Mouse (Mus musculus) mouse embryonic stem cell (cell line): ENCODE measurements at regions not wholly inside any gene's neighbourhood (a gene's known extent, or its start where the extent isn't known, plus 50 kb on each side); places are given as distances from the start of the nearest gene placed in this dataset.

Experiments
- in situ Hi-C, 2 experiments: fragments of 300-500 bp; cut with MboI; formaldehyde crosslinking; loops; 1 replicate in 1 of 2; 3 replicates in 1 of 2; pipeline ENCODE4 v1.14.3; 2019 to 2020; ENCODE audit warnings: low sequenced_read_pairs in 2 of 2, low pct_unique_long_range_greater_than_20kb in 1 of 2, mixed read lengths in 1 of 2; ENCODE audit not compliant: unreplicated experiment in 1 of 2

DNA sequence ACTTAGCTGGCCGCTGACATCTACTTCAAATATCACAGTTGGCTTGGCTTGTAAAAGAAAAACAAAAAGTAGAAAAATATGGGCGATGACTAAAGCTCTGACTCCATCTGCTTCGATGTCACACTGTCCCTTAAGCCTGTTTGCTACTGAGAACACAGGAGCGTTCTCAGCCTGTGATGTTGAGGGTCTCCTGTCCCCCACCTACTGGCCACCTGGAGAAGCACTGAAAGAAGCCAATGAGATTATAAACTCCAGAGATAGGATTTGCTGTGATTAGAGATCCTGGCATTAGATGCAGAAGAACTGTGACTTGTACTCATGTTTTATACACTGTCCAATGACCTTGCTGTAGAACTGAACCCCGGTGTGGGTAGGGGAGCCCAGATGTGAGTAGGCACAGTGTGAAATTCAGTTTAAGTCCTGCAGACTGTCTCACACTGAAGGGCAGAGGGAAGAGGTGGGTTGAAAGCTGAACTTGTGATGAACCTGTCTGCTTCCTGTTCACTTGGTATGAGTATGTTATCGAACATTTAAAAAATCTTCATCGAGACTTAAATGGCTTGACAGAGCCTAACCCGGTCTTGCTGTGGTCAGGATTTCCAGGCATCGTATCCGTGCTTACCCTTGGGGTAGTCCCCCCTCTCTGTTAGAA is 63.7 kb upstream of the 1700020N01Rik start:
- in situ Hi-C loops = no loop called here

DNA sequence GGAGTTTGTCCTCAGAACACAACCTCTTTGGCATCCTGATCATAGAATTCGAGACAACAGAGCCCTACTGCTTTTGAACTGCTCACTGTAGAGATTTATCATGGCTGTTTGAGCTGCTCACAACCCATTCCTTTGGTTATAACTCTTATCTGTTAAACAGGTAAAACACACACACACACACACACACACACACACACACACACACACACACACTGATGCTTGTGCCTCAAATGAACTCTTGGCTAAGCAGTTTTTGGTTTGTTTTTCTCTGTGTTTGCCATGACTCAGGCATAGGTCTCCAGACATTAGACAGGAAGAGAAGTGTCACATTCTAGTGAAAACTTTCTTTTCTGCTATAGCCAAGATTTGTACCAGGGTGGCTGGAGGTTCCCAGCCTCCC is 60.8 kb upstream of the 1700020N01Rik start:
- in situ Hi-C loops = no loop called here

DNA sequence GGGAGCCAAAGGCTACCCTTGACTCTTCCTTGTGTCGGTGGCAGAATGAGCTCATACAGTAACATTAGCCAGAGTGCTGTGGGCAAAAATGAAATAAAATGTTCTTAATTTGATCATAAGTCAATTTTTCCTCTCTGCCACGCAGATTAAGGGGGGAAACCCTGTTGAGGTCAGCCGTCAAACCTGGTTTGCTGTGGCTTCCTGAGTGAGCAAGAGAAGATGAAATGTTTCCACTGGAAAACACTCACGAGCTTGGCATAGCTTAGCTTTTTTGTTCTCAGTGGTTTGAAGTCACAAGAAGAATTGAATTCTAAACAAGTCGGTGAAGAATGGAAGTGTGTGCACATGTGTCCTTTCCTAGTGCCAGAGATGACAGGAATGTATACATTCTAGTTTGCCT is 57.3 kb upstream of the 1700020N01Rik start:
- in situ Hi-C loops = no loop called here

DNA sequence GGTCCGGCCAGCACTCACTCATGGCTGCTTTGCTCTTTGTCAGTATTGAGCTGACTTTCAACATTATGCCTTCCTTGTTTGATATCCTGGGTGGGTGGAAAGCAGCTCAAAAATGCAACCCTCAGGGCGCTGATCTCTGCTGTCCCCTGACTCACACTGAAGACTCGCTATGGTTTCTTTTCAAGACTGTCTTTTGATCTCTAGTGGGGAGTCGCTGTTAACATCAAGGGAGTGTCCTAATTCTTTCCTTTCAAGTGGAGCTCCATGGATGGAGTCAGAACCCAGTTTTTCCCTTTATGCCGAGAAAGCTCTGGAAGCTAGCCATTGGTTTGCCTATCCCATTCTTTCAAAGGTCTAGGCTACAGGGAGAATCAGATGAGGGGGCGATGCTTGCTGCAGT is 54.5 kb upstream of the 1700020N01Rik start:
- in situ Hi-C loops = no loop called here
